ENCODE assay signal across 19 mouse cellular contexts in genomic region chr12:82384719-82385118, GRCm38 (mm10).
A peak's percentile ranks its signal among the peaks of the same experiment; 100 is the strongest.
DNase-seq lines count a peak whose midpoint lies in the region; ATAC-seq and TF ChIP-seq lines count a peak whose summit lies in the region.
"Had no signal": no experiment of that assay in that cellular context is flagged by ENCODE, and none has a peak within 500 bp of the region (broad histone marks: within the 10 kb centered on the region; RNA-seq: fewer than 3 reads in every experiment).

No protein-coding gene starts in this region.

- H3K9me3 ChIP-seq in hindbrain, postnatal 0 days (ENCODE audit: low read length) = no peaks in the 10 kb centered on the region
- H3K9me3 ChIP-seq in hindbrain, embryonic 12.5 days (replicated peaks) = no peaks in the 10 kb centered on the region
- H3K9me3 ChIP-seq: embryonic facial prominence, embryonic 10.5 days; heart, embryonic 15.5 days; limb, embryonic 13.5 days; stomach, embryonic 15.5 days had no signal

- H3K4me3 ChIP-seq in hindbrain, postnatal 0 days (ENCODE audit: low read length) = no peak overlapping the region
- H3K4me3 ChIP-seq in hindbrain, embryonic 12.5 days = no peak overlapping the region
- H3K4me3 ChIP-seq: embryonic facial prominence, embryonic 10.5 days; heart, embryonic 15.5 days; limb, embryonic 13.5 days; stomach, embryonic 15.5 days had no signal

- ATAC-seq in hindbrain, postnatal 0 days = no peak
- no peak for ATAC-seq in hindbrain, embryonic 12.5 days (ENCODE audit: low FRiP score)
- ATAC-seq: forebrain, embryonic 16.5 days; lung, postnatal 0 days; midbrain, embryonic 16.5 days had no signal

- TF ChIP-seq CTCF in hindbrain, postnatal 0 days (IDR thresholded peaks at IDR 0.05; ENCODE audit: low read depth) = no peak

- H3K36me3 ChIP-seq in hindbrain, postnatal 0 days (ENCODE audit: insufficient read depth, low read length) = no peaks in the 10 kb centered on the region; the same call in 1 of the 2 replicates
- 0 out of 2 replicates have a peak, but pooled peaks cover 10% of the 10 kb centered on the region for H3K36me3 ChIP-seq in hindbrain, embryonic 12.5 days

- H3K9ac ChIP-seq in hindbrain, postnatal 0 days (replicated peaks; ENCODE audit: low read length) = no peak overlapping the region
- H3K9ac ChIP-seq in hindbrain, embryonic 12.5 days = no peak overlapping the region
- H3K9ac ChIP-seq: heart, embryonic 15.5 days; limb, embryonic 13.5 days; liver, embryonic 14.5 days; stomach, embryonic 15.5 days had no signal

- no peaks in the 10 kb centered on the region for H3K27me3 ChIP-seq in hindbrain, postnatal 0 days (ENCODE audit: insufficient read depth, low read length)
- H3K27me3 ChIP-seq in hindbrain, embryonic 12.5 days = no peaks in the 10 kb centered on the region
- H3K27me3 ChIP-seq: heart, embryonic 15.5 days; limb, embryonic 13.5 days; stomach, embryonic 15.5 days had no signal

- DNase-seq in hindbrain, postnatal 0 days (ENCODE audit: low spot score) = peak; percentile 46
- DNase-seq in layer of hippocampus, adult 9-11 months = peak; percentile 40
- no peak for DNase-seq in layer of hippocampus, postnatal 25 days (ENCODE audit: extremely low spot score in 1 of 2, low spot score in 1 of 2)
- DNase-seq in cerebellum, adult 18-20 months = peak; percentile 76 to 83
- DNase-seq in cerebellum, postnatal 36 days = peak; percentile 73 to 75
- no peak for DNase-seq in embryo, embryonic 10.5 days (ENCODE audit: low spot score)
- DNase-seq: adrenal gland, postnatal 25 days; B cell, adult 2 months; heart, adult 18-20 months; thymus, adult 2 months had no signal

- WGBS in hindbrain, postnatal 0 days = 49% methylated on average over 8 of the region's 8 CpGs
- WGBS in hindbrain, embryonic 12.5 days = 80% methylated on average over 8 of the region's 8 CpGs

- H3K27ac ChIP-seq in hindbrain, postnatal 0 days = no peak overlapping the region
- H3K27ac ChIP-seq in hindbrain, embryonic 12.5 days = no peak overlapping the region
- H3K27ac ChIP-seq: embryonic facial prominence, embryonic 10.5 days; heart, embryonic 15.5 days; limb, embryonic 13.5 days; liver, embryonic 14.5 days; stomach, embryonic 15.5 days had no signal

- no peak overlapping the region for H3K4me2 ChIP-seq in hindbrain, postnatal 0 days (ENCODE audit: low read depth, low read length)
- no peak overlapping the region for H3K4me2 ChIP-seq in hindbrain, embryonic 12.5 days (replicated peaks)
- H3K4me2 ChIP-seq: heart, embryonic 15.5 days; limb, embryonic 13.5 days; stomach, embryonic 15.5 days had no signal

- H3K4me1 ChIP-seq in hindbrain, postnatal 0 days (ENCODE audit: insufficient read depth, low read length) = no peaks in the 10 kb centered on the region
- H3K4me1 ChIP-seq in hindbrain, embryonic 12.5 days = no peaks in the 10 kb centered on the region
- H3K4me1 ChIP-seq: embryonic facial prominence, embryonic 10.5 days; stomach, embryonic 15.5 days had no signal

Comparison
In these comparisons a context has a peak if more than half of its experiments do, and no peak if none do; other contexts are left out.
1. DNase-seq: peak in hindbrain, postnatal 0 days (single experiment), layer of hippocampus, adult 9-11 months (single experiment), cerebellum, adult 18-20 months (2 of 2) and cerebellum, postnatal 36 days (2 of 2); none in layer of hippocampus, postnatal 25 days (0 of 2) and embryo, embryonic 10.5 days (single experiment).